Mouse (Mus musculus) cortical plate, adult 2 months (tissue): ENCODE results near the gene Cdh20. TPM values are rescaled to one million over a fixed set of nuclear protein-coding genes. Genes with fewer than 3 reads are reported as not detected.

Source experiments
- H3K27ac ChIP-seq: fragments of 200-500 bp; 2 replicates; pipeline ENCODE4 v1.5.1; 2012; ENCODE audit warnings: low read length, control low read depth, inconsistent platforms; ENCODE audit not compliant: insufficient read depth
- H3K4me1 ChIP-seq: fragments of 200-500 bp; 2 replicates; pipeline ENCODE4 v1.6.1; 2011; ENCODE audit warnings: low read length; ENCODE audit not compliant: control insufficient read depth, insufficient read depth
- H3K4me3 ChIP-seq: fragments of 200-500 bp; 2 replicates; pipeline ENCODE4 v1.5.1; 2011; ENCODE audit warnings: mild to moderate bottlenecking, low read length, control low read depth; ENCODE audit not compliant: insufficient read depth
- CTCF ChIP-seq: fragments of 200-500 bp; IDR thresholded peaks from 2 replicates; pipeline ENCODE4 v1.5.1; 2011; ENCODE audit warnings: mild to moderate bottlenecking, control low read depth, low read length; ENCODE audit not compliant: insufficient read depth; ENCODE audit errors: extremely low read depth
- POLR2A ChIP-seq: fragments of 200-500 bp; IDR thresholded peaks from 2 replicates; pipeline ENCODE4 v1.6.1; 2011; ENCODE audit warnings: mild to moderate bottlenecking, low read length, control low read depth; ENCODE audit not compliant: insufficient read depth; ENCODE audit errors: extremely low read depth
- polyA plus RNA-seq: library from polyadenylated mRNA; depleted of rRNA; stranded (reverse); fragments of >200 nt; gene quantifications from 2 replicates; pipeline ENCODE4 v1.2.3, GENCODE M21; 2012

Cdh20 gene
- polyA plus RNA-seq, 1 experiment = 14.0 TPM

- Histone ChIP-seq H3K4me1 (peaks cover 1% of the 10 kb centered on the region; the same call in 1 of the 2 replicates), H3K27ac (peak overlapping the region; percentile 37; the same call in 1 of the 2 replicates), H3K4me3 (no peak overlapping the region)
- no peak for TF ChIP-seq CTCF
- TF ChIP-seq POLR2A = no peak
Measured at GRCm38 (mm10) chr1:104797139-104797538, 28.8 kb downstream of the Cdh20 start.

- peaks cover 3% of the 10 kb centered on the region; the same call in 1 of the 2 replicates for H3K4me1 ChIP-seq
- no peak overlapping the region for H3K27ac ChIP-seq
- TF ChIP-seq CTCF (no peak), POLR2A (no peak)
- no peak overlapping the region for H3K4me3 ChIP-seq
Measured at GRCm38 (mm10) chr1:104804746-104805145, 36.4 kb downstream of the Cdh20 start.

- Histone ChIP-seq H3K27ac (no peak overlapping the region), H3K4me1 (peaks cover 3% of the 10 kb centered on the region; the same call in 1 of the 2 replicates), H3K4me3 (no peak overlapping the region)
- TF ChIP-seq POLR2A (no peak), CTCF (no peak)
Measured at GRCm38 (mm10) chr1:104807214-104807613, 38.9 kb downstream of the Cdh20 start.

- Histone ChIP-seq H3K4me3 (no peak overlapping the region), H3K4me1 (no peaks in the 10 kb centered on the region), H3K27ac (no peak overlapping the region)
- TF ChIP-seq CTCF (no peak), POLR2A (no peak)
Measured at GRCm38 (mm10) chr1:104817510-104817909, 49.2 kb downstream of the Cdh20 start.

- H3K4me1 ChIP-seq = no peaks in the 10 kb centered on the region
- H3K27ac ChIP-seq = no peak overlapping the region
- H3K4me3 ChIP-seq = no peak overlapping the region
- no peak for TF ChIP-seq CTCF
- no peak for TF ChIP-seq POLR2A
Measured at GRCm38 (mm10) chr1:104828106-104828505, 59.8 kb downstream of the Cdh20 start.

GRCm38 (mm10) chr1:104838206-104838915, 70.0 kb downstream of the Cdh20 start:
- no peak overlapping the region for H3K4me3 ChIP-seq
- H3K27ac ChIP-seq = 0 out of 2 replicates have a peak overlapping the region, but pooled peaks have one; percentile 29
- H3K4me1 ChIP-seq = no peaks in the 10 kb centered on the region
- TF ChIP-seq POLR2A = no peak
- no peak for TF ChIP-seq CTCF

GRCm38 (mm10) chr1:104839051-104839450, 70.7 kb downstream of the Cdh20 start:
- no peaks in the 10 kb centered on the region for H3K4me1 ChIP-seq
- peak overlapping the region; percentile 37; the same call in 1 of the 2 replicates for H3K27ac ChIP-seq
- TF ChIP-seq CTCF (no peak), POLR2A (no peak)
- no peak overlapping the region for H3K4me3 ChIP-seq

GRCm38 (mm10) chr1:104848256-104848919, 80.1 kb downstream of the Cdh20 start:
- Histone ChIP-seq H3K4me1 (no peaks in the 10 kb centered on the region), H3K27ac (no peak overlapping the region), H3K4me3 (no peak overlapping the region)
- no peak for TF ChIP-seq CTCF
- no peak for TF ChIP-seq POLR2A

GRCm38 (mm10) chr1:104848920-104849272, 80.6 kb downstream of the Cdh20 start:
- Histone ChIP-seq H3K27ac (no peak overlapping the region), H3K4me1 (no peaks in the 10 kb centered on the region), H3K4me3 (no peak overlapping the region)
- TF ChIP-seq POLR2A (no peak), CTCF (no peak)

- Histone ChIP-seq H3K4me3 (no peak overlapping the region), H3K4me1 (no peaks in the 10 kb centered on the region), H3K27ac (no peak overlapping the region)
- TF ChIP-seq POLR2A = no peak
- no peak for TF ChIP-seq CTCF
Measured at GRCm38 (mm10) chr1:104877384-104877783, 109.1 kb downstream of the Cdh20 start.

- Histone ChIP-seq H3K4me3 (no peak overlapping the region), H3K4me1 (no peaks in the 10 kb centered on the region; the same call in 1 of the 2 replicates), H3K27ac (no peak overlapping the region)
- no peak for TF ChIP-seq POLR2A
- TF ChIP-seq CTCF = no peak
Measured at GRCm38 (mm10) chr1:104901815-104902214, 133.5 kb downstream of the Cdh20 start.
